In the genomic region with DNA sequence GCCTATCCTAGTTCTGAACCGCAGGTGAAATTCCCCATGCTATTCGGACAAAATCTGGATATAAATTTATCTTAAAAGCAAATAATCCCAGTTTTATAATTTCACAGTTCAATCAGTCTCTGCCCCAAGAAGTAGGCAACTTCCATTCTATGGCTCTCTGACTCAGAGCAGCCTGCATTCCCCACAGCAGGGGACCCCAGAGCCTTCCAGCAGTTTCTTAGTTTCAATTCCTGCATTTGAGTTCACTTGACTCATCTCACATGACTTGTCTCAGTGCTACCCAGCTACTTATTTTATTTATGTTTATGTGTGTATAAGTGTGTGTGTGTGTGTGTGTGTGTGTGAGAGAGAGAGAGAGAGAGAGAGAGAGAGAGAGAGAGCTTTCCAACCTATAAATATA, we compare ENCODE assay signal across 28 mouse cellular contexts.
"Had no signal": no experiment of that assay in that cellular context is flagged by ENCODE, and none has a peak within 500 bp of the region (broad histone marks: within the 10 kb centered on the region; RNA-seq: fewer than 3 reads in every experiment).

No protein-coding gene starts in this region.

- H3K4me3 ChIP-seq: heart, adult 2 months; heart, embryonic 10.5 days; heart, embryonic 12.5 days; hindbrain, embryonic 10.5 days; hindbrain, embryonic 12.5 days; intestine, embryonic 15.5 days; layer of hippocampus, adult 2 months; left cerebral cortex, adult 2 months; limb, embryonic 10.5 days; limb, embryonic 12.5 days; liver, embryonic 13.5 days; liver, embryonic 15.5 days had no signal

- H3K36me3 ChIP-seq: heart, embryonic 10.5 days; heart, embryonic 12.5 days; hindbrain, embryonic 10.5 days; hindbrain, embryonic 12.5 days; intestine, embryonic 15.5 days; limb, embryonic 10.5 days; limb, embryonic 12.5 days; liver, embryonic 13.5 days; liver, embryonic 15.5 days had no signal

- H3K9ac ChIP-seq: heart, embryonic 12.5 days; hindbrain, embryonic 12.5 days; hindbrain, embryonic 14.5 days; intestine, embryonic 15.5 days; limb, embryonic 12.5 days; liver, embryonic 13.5 days; liver, embryonic 15.5 days had no signal

- DNase-seq: gastrocnemius, postnatal 14 days; gastrocnemius, postnatal 36 days; heart, adult 11 months; heart, adult 2 months; heart, postnatal 10 days; heart, postnatal 4 days; kidney, adult 18-20 months; kidney, adult 8-10 months; kidney, postnatal 10 days; kidney, postnatal 25 days; kidney, postnatal 4 days; liver; liver, embryonic 13.5 days had no signal

- ATAC-seq: hindbrain, embryonic 16.5 days; inflammation-experienced regulatory T-cells, adult 6 months; intestine, embryonic 15.5 days; intestine, postnatal 0 days had no signal

- H3K4me1 ChIP-seq: heart, embryonic 10.5 days; heart, embryonic 12.5 days; hindbrain, embryonic 10.5 days; hindbrain, embryonic 12.5 days; intestine, embryonic 15.5 days; limb, embryonic 10.5 days; limb, embryonic 12.5 days; liver, embryonic 13.5 days; liver, embryonic 15.5 days had no signal

- H3K27me3 ChIP-seq: heart, embryonic 12.5 days; hindbrain, embryonic 12.5 days; intestine, embryonic 15.5 days; limb, embryonic 12.5 days; liver, embryonic 13.5 days; liver, embryonic 15.5 days had no signal

- H3K27ac ChIP-seq: heart, adult 2 months; heart, embryonic 10.5 days; hindbrain, embryonic 10.5 days; hindbrain, embryonic 12.5 days; hindbrain, embryonic 14.5 days; intestine, embryonic 15.5 days; layer of hippocampus, adult 2 months; left cerebral cortex, adult 2 months; limb, embryonic 10.5 days; limb, embryonic 12.5 days; liver, embryonic 13.5 days; liver, embryonic 15.5 days had no signal

- H3K4me2 ChIP-seq: heart, embryonic 12.5 days; hindbrain, embryonic 12.5 days; hindbrain, embryonic 14.5 days; intestine, embryonic 15.5 days; limb, embryonic 12.5 days; liver, embryonic 11.5 days; liver, embryonic 13.5 days; liver, embryonic 15.5 days had no signal

- H3K9me3 ChIP-seq: heart, embryonic 10.5 days; hindbrain, embryonic 12.5 days; intestine, embryonic 15.5 days; limb, embryonic 10.5 days; limb, embryonic 12.5 days; liver, embryonic 13.5 days; liver, embryonic 15.5 days had no signal
